ENCODE assay signal across 8 mouse cellular contexts in the genomic region with DNA sequence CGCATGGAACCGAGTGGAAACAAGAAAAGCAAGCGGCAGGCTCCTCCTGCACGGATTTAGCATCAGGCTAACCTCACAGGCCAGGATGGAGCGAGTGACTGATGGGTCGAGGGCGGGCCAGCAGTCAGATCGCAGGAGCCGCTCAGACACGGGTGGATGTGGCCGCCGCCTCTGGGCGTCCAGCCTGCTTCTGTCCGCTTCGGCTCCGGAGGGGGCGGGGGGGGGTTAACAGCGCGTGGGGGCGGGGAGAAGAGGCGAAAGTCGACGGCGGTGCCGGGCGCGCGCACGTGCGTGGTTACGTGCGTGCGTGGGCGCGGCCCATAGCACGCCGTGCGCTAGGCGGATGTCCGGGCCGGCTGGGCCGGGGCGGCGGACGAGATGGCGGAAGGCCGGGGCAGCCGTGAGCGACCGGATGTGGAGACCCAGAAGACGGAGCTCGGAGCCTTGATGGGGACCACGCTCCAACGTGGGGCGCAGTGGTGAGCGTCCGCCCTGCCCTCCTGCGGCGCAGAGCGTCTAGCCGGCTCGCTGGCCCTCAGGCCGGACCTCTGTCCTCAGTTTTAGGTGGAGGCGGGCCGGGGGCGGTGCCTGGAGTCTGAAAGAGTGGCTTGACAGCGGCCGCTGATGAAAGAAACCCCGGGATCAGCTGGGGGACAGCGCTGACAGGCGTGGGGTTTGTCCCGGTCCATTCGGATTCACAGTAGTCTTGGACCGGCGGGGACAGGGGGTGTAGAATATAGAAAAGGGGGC. TPM values are rescaled to one million over a fixed set of nuclear protein-coding genes. Genes with fewer than 3 reads are reported as not detected.
DNase-seq lines count a peak whose midpoint lies in the region; ATAC-seq and TF ChIP-seq lines count a peak whose summit lies in the region.

A gene (plus strand): TSS at position 314 of the 750 bp plus-strand sequence.

- peak within 1 kb of the TSS; percentile 67 for H3K4me2 ChIP-seq in lung, embryonic 15.5 days

- H3K4me1 ChIP-seq in lung, embryonic 15.5 days: peaks cover 12% of the 10 kb centered on the region
- peaks cover 6% of the 10 kb centered on the region for H3K4me1 ChIP-seq in olfactory bulb, adult 2 months (ENCODE audit: control insufficient read depth, insufficient read depth, low read length)

- under 1% methylated on average over 74 of the region's 75 CpGs for WGBS in lung, embryonic 15.5 days
- under 1% methylated on average over 75 of the region's 75 CpGs for WGBS in olfactory bulb, adult 2 months

- ATAC-seq in frontal cortex, adult (ENCODE audit: low TSS enrichment): peak; percentile 81
- ATAC-seq in hematopoietic stem cell, adult 5-6 weeks (replicated peaks in 1 of 2; ENCODE audit: insufficient read depth in 1 of 2, low FRiP score in 2 of 2, low TSS enrichment in 1 of 2, low read depth in 1 of 2, poor library complexity in 2 of 2, severe bottlenecking in 2 of 2): peak; percentile 83 to 87
- peak; percentile 95 for ATAC-seq in lung, embryonic 15.5 days (ENCODE audit: borderline replicate concordance, extremely low read depth, low FRiP score, low TSS enrichment)

- H3K9me3 ChIP-seq in lung, embryonic 15.5 days: no peaks in the 10 kb centered on the region

- H3K27me3 ChIP-seq in lung, embryonic 15.5 days: no peaks in the 10 kb centered on the region

- no peak for TF ChIP-seq CTCF in olfactory bulb, adult 2 months (IDR thresholded peaks at IDR 0.05; ENCODE audit: insufficient read depth, low read depth, low read length)

- peak within 1 kb of the TSS; percentile 91 for H3K4me3 ChIP-seq in lung, embryonic 15.5 days
- peak within 1 kb of the TSS; percentile 99 for H3K4me3 ChIP-seq in olfactory bulb, adult 2 months (ENCODE audit: insufficient read depth, low read depth, low read length)

- peak within 1 kb of the TSS; percentile 93 for H3K27ac ChIP-seq in lung, embryonic 15.5 days
- peak within 1 kb of the TSS; percentile 98 for H3K27ac ChIP-seq in olfactory bulb, adult 2 months (ENCODE audit: insufficient read depth, low read depth, low read length)

- peak; percentile 91 for DNase-seq in MN1 (ENCODE audit: low spot score)
- DNase-seq in cerebellum, adult 9-10 months: peak; percentile 84
- DNase-seq in layer of hippocampus, adult 9-10 months (ENCODE audit: low spot score): peak; percentile 60
- DNase-seq in thymus, adult 18-20 months: peak; percentile 72 to 79

- peak; percentile 92 for TF ChIP-seq POLR2A in olfactory bulb, adult 2 months (IDR thresholded peaks at IDR 0.05; ENCODE audit: insufficient read depth, low read depth, low read length)

- peaks cover 28% of the 10 kb centered on the region for H3K36me3 ChIP-seq in lung, embryonic 15.5 days

- peak within 1 kb of the TSS; percentile 88 for H3K9ac ChIP-seq in lung, embryonic 15.5 days

RNA-seq across cellular contexts. Expression of the gene that starts here (rescaled TPM):
- total RNA-seq in hematopoietic stem cell, adult 5-6 weeks (2017): 54.7 and 65.7 TPM in 2 replicates
- polyA plus RNA-seq in lung, embryonic 15.5 days (2015; fragmentation: Nextera tagmentation; extraction: Ambion mirVana): 99.6 and 107 TPM in 2 replicates
- polyA plus RNA-seq in olfactory bulb, adult 2 months (2012; ENCODE audit: insufficient read depth, insufficient read length, low replicate concordance, missing spikeins): not detected in 2 replicates

Comparison
In these comparisons a context has a peak if more than half of its experiments do, and no peak if none do; other contexts are left out.
1. Peak in every context shown above with its lines: DNase-seq, ATAC-seq, H3K4me3 ChIP-seq and H3K27ac ChIP-seq.